Mouse (Mus musculus) hindbrain, postnatal 0 days (tissue): Measurements from ENCODE around the gene Vmn1r74. TPM values are rescaled to one million over a fixed set of nuclear protein-coding genes. Genes with fewer than 3 reads are reported as not detected.
"Not testable (repeated sequence)": the region's sequence is repeated elsewhere in the genome, so short reads cannot be mapped to it uniquely, and the experiment has no call there.

ENCODE experiments used
- ATAC-seq: fragments of 200-750 bp; cut with Nextera tagmentation; 2 replicates; pipeline ENCODE4 v1.8.0; 2017; ENCODE audit warnings: mild to moderate bottlenecking, moderate TSS enrichment, moderate library complexity
- DNase-seq: peaks from one replicate; pipeline ENCODE4 v3.0.0-alpha.2; 2015; ENCODE audit warnings: low spot score
- H3K27ac ChIP-seq: fragments of 300-500 bp; sonication (generic); 2 replicates; pipeline ENCODE4 v1.5.1; 2014; ENCODE audit warnings: mild to moderate bottlenecking
- H3K27me3 ChIP-seq: fragments of 300-500 bp; sonication (generic); 2 replicates; pipeline ENCODE4 v1.6.1; 2014; ENCODE audit warnings: low read length, mixed read lengths; ENCODE audit not compliant: insufficient read depth
- H3K36me3 ChIP-seq: fragments of 300-500 bp; sonication (generic); 2 replicates; pipeline ENCODE4 v1.6.1; 2014; ENCODE audit warnings: low read length, mixed read lengths; ENCODE audit not compliant: insufficient read depth
- H3K4me1 ChIP-seq: fragments of 300-500 bp; sonication (generic); 2 replicates; pipeline ENCODE4 v1.6.1; 2014; ENCODE audit warnings: antibody characterized with exemption, low read length, mixed read lengths; ENCODE audit not compliant: insufficient read depth
- H3K4me2 ChIP-seq: fragments of 300-500 bp; sonication (generic); 2 replicates; pipeline ENCODE4 v1.6.1; 2014; ENCODE audit warnings: low read depth, mild to moderate bottlenecking, low read length, moderate library complexity, mixed read lengths
- H3K4me3 ChIP-seq: fragments of 300-500 bp; sonication (generic); 2 replicates; pipeline ENCODE4 v1.5.1; 2014; ENCODE audit warnings: low read length
- H3K9ac ChIP-seq: fragments of 300-500 bp; sonication (generic); replicated peaks from 2 replicates; pipeline ENCODE4 v1.6.1; 2014; ENCODE audit warnings: mild to moderate bottlenecking, low read length, moderate library complexity, mixed read lengths
- H3K9me3 ChIP-seq: fragments of 300-500 bp; sonication (generic); 2 replicates; pipeline ENCODE4 v1.6.1; 2016; ENCODE audit warnings: low read length, mixed read lengths
- CTCF ChIP-seq: IDR thresholded peaks from 2 replicates; pipeline ENCODE4 v1.5.1; 2016; ENCODE audit warnings: antibody characterized with exemption, control low read depth, low read depth
- WGBS: fragments of 180-500 bp; shearing (Covaris S2); extraction: QIAGEN DNeasy Blood & Tissue Kit; methylation state at CpG from one replicate; pipeline ENCODE4 v1.1.7; 2014; 5-methylcytosine and 5-hydroxymethylcytosine counted together
- polyA plus RNA-seq: library from polyadenylated mRNA; unstranded; fragments of >200 nt; fragmentation: Nextera tagmentation; extraction: Ambion mirVana; gene quantifications from 2 replicates; pipeline ENCODE4 v1.2.1, GENCODE M21; 2015
- total RNA-seq: library from RNA; depleted of rRNA; stranded (reverse); fragments of >200 nt; gene quantifications from 2 replicates; pipeline ENCODE4 v1.2.3, GENCODE M21; 2014; rRNA removed

The Vmn1r74 gene
- total RNA-seq: not detected in 2 replicates
- not detected in 2 replicates for polyA plus RNA-seq

DNA sequence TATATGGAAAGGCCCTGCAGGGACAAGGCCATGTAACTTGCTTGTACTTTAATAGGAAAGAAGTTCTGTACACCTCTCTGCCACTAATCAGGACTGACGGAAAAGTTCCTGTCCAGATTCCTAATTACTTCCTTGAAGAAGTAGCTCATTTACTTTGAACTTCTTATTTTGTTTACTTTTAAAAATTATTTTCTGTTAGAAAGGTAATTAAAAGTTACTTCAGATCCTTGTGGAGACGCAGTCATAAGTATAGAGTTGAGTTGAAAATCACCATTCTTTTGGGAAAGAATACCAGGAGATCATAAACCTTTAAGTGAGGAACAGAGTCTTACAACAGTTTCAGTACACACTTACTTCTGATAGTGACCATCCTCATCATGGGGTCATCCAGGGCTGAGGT, at the start of gene Vmn1r74:
Gene Vmn1r74, plus strand, starts transcription at position 301 of the 400 bp plus-strand sequence.
- Histone ChIP-seq H3K27ac (no peak within 1 kb of the TSS), H3K36me3 (no peaks in the 10 kb centered on the region), H3K4me3 (no peak within 1 kb of the TSS), H3K27me3 (no peaks in the 10 kb centered on the region), H3K9ac (no peak within 1 kb of the TSS), H3K4me1 (no peaks in the 10 kb centered on the region), H3K4me2 (no peak within 1 kb of the TSS), H3K9me3 (peaks cover 2% of the 10 kb centered on the region; the same call in 1 of the 2 replicates)
- 80% methylated on average over 2 of the region's 2 CpGs for WGBS
- no peak for ATAC-seq
- TF ChIP-seq CTCF: no peak
- DNase-seq: no peak

DNA sequence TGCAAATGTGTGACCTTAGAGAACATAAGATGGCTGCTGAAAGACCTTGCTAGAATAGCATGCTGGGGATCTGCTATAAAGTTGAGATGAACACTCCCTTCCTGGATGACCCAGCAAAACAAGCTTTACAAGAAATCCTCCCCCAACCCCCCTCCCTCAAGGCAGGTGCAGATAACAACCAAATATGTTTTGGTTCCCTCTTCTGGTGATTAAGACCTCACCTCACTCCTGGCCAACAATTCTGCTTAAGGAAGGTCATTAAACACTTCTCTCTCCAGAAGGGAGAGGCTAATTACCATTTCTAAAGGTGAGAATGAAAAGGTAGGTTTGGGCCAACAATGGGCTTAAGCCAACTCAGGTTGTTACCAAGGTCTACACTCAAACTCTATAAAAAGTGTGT, 20.0 kb upstream of the Vmn1r74 start:
- H3K9ac ChIP-seq: no peak overlapping the region
- no peak for TF ChIP-seq CTCF
- H3K9me3 ChIP-seq: 0 out of 2 replicates have a peak, but pooled peaks cover 11% of the 10 kb centered on the region
- H3K27ac ChIP-seq: no peak overlapping the region
- DNase-seq (no peak), ATAC-seq (no peak)
- no peak overlapping the region for H3K4me2 ChIP-seq
- H3K4me3 ChIP-seq: no peak overlapping the region
- H3K4me1 ChIP-seq: no peaks in the 10 kb centered on the region
- no peaks in the 10 kb centered on the region for H3K36me3 ChIP-seq
- H3K27me3 ChIP-seq: no peaks in the 10 kb centered on the region

GRCm38 (mm10) chr7:11822166-11822565, 11.6 kb upstream of the Vmn1r74 start:
- 94% methylated on average over 1 of the region's 1 CpGs for WGBS
- H3K27ac ChIP-seq: no peak overlapping the region
- H3K27me3 ChIP-seq: no peaks in the 10 kb centered on the region
- H3K36me3 ChIP-seq: no peaks in the 10 kb centered on the region
- H3K4me2 ChIP-seq: no peak overlapping the region
- H3K9ac ChIP-seq: no peak overlapping the region
- no peak for DNase-seq
- TF ChIP-seq CTCF: no peak
- no peak overlapping the region for H3K4me3 ChIP-seq
- H3K4me1 ChIP-seq: no peaks in the 10 kb centered on the region
- ATAC-seq: no peak
- peaks cover 20% of the 10 kb centered on the region; the same call in 1 of the 2 replicates for H3K9me3 ChIP-seq

DNA sequence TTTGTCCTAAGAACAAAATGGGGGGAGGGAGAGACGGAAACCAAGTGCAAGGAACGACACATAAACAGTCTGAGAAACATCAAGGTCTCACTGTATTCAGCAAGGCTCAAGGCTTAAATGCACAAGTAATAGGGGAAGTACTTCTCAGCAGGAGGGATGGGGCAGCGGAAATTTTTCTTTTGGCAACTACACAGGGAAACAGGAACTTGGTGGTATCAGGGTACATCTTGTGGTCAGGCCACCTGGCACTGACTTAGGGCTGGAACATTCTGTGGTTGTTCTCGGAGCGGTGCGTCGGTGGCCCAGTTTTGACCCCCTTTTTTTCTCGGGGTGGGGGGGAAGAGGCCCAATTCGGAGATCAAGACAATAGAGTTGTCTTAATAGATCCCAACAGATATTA, 10.5 kb upstream of the Vmn1r74 start:
- peaks cover 20% of the 10 kb centered on the region; the same call in 1 of the 2 replicates for H3K9me3 ChIP-seq
- not testable (repeated sequence) for H3K36me3 ChIP-seq, H3K4me1 ChIP-seq, ATAC-seq, H3K4me3 ChIP-seq, H3K4me2 ChIP-seq, H3K27ac ChIP-seq, H3K27me3 ChIP-seq, DNase-seq, H3K9ac ChIP-seq
- WGBS: 88% methylated on average over 9 of the region's 9 CpGs

DNA sequence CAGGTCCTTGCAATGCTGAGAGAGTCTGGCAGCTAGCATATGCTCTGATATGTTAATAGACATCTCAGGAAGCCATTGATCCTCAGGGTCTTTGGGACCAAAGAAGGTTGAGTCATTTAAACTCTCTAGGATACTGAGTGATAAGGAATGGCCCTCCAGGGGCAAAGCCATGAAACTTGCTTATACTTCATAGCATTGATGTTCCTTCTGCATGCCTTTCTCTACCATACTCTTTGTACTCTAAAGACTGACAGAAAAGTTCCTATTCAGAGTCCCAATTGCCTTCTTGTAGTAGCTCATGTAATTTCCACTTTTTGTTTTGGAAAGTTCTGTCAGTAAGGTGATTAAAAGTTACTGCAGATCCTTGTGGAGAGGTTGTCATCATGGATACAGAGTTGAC, 40.5 kb downstream of the Vmn1r74 start, which contains the start of gene Vmn1r75:
Gene Vmn1r75, plus strand, starts transcription at position 301 of the 400 bp plus-strand sequence.
- no peak for TF ChIP-seq CTCF
- Histone ChIP-seq H3K9ac (no peak within 1 kb of the TSS), H3K27me3 (no peaks in the 10 kb centered on the region), H3K4me1 (no peaks in the 10 kb centered on the region), H3K9me3 (peaks cover 3% of the 10 kb centered on the region; the same call in 1 of the 2 replicates), H3K36me3 (no peaks in the 10 kb centered on the region), H3K27ac (no peak within 1 kb of the TSS), H3K4me3 (no peak within 1 kb of the TSS), H3K4me2 (no peak within 1 kb of the TSS)
- ATAC-seq: no peak
- no peak for DNase-seq

Other genes with a start within 250 kb of the Vmn1r74 start
- not detected in 2 replicates for gene Zscan4-ps3, start 224.7 kb upstream of the Vmn1r74 start, total RNA-seq
- gene Zscan4-ps3, start 224.7 kb upstream of the Vmn1r74 start, polyA plus RNA-seq: not detected in 2 replicates
- not detected in 2 replicates for gene Vmn1r72, start 153.8 kb upstream of the Vmn1r74 start, total RNA-seq
- gene Vmn1r72, start 153.8 kb upstream of the Vmn1r74 start, polyA plus RNA-seq: not detected in 2 replicates
- not detected in 2 replicates for gene Vmn1r73, start 103.7 kb upstream of the Vmn1r74 start, total RNA-seq
- gene Vmn1r73, start 103.7 kb upstream of the Vmn1r74 start, polyA plus RNA-seq: not detected in 2 replicates
- not detected in 2 replicates for gene Vmn1r75, start 40.6 kb downstream of the Vmn1r74 start, total RNA-seq
- not detected in 2 replicates for gene Vmn1r75, start 40.6 kb downstream of the Vmn1r74 start, polyA plus RNA-seq
- gene Vmn1r76, start 104.2 kb downstream of the Vmn1r74 start, total RNA-seq: not detected in 2 replicates
- gene Vmn1r76, start 104.2 kb downstream of the Vmn1r74 start, polyA plus RNA-seq: not detected in 2 replicates
- gene Vmn1r77, start 202.8 kb downstream of the Vmn1r74 start, total RNA-seq: not detected in 2 replicates
- gene Vmn1r77, start 202.8 kb downstream of the Vmn1r74 start, polyA plus RNA-seq: not detected in 2 replicates